Mouse (Mus musculus) megakaryocyte, embryonic 14.5 days (primary cell): ENCODE measurements around the gene Gm20388. TPM values are rescaled to one million over a fixed set of nuclear protein-coding genes. Genes with fewer than 3 reads are reported as not detected.

Experiments used
- H3K27me3 ChIP-seq: replicated peaks from 2 replicates; pipeline ENCODE3; 2012; ENCODE audit warnings: inconsistent platforms
- H3K36me3 ChIP-seq: replicated peaks from 2 replicates; pipeline ENCODE3; 2012; ENCODE audit warnings: low read length, inconsistent platforms, mixed read lengths
- H3K4me1 ChIP-seq: 2 replicates; pipeline ENCODE4 v1.6.1; 2012; ENCODE audit warnings: inconsistent platforms
- H3K4me3 ChIP-seq: replicated peaks from 2 replicates; pipeline ENCODE3; 2012; ENCODE audit warnings: moderate library complexity, mild to moderate bottlenecking, inconsistent platforms
- H3K9me3 ChIP-seq: 2 replicates; pipeline ENCODE4 v1.6.1; 2012; ENCODE audit warnings: inconsistent platforms
- FLI1 ChIP-seq: IDR thresholded peaks from 2 replicates; pipeline ENCODE4 v1.6.1; 2012; ENCODE audit warnings: low read length, inconsistent platforms, mixed read lengths
- GATA1 ChIP-seq: IDR thresholded peaks from 3 replicates; pipeline ENCODE4 v1.6.1; 2012; ENCODE audit warnings: mixed read lengths, low read length, inconsistent platforms, borderline replicate concordance
- polyA plus RNA-seq: library from polyadenylated mRNA; stranded (reverse); fragments of >175 nt; gene quantifications from 2 replicates; pipeline ENCODE4 v1.2.3, GENCODE M21; 2012; ENCODE audit warnings: low replicate concordance; ENCODE audit not compliant: insufficient read depth

The Gm20388 gene
- polyA plus RNA-seq, 1 experiment: 111 TPM

DNA sequence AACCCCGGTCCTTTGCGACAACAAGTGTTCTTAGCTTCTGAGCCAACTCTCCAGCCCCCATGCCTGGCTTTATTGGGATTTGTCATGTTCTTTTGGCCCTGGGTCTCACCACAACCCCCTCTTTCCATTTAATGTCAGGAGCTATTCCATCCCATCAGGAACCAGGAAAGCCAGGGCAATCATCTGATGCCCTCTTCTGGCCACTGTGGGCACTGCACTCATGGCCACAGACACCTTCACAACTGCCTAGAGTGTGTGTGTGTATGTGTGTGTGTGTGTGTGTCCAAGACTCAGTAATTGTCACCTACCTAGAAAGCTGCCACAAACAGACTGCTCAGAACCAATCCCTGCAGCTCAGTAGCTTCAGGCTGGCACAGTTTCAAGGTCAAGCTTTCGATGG, 23.5 kb upstream of the Gm20388 start:
- H3K36me3 ChIP-seq: no peaks in the 10 kb centered on the region
- TF ChIP-seq FLI1 (no peak), GATA1 (no peak)
- H3K4me1 ChIP-seq: peaks cover 11% of the 10 kb centered on the region
- no peaks in the 10 kb centered on the region; the same call in 1 of the 2 replicates for H3K9me3 ChIP-seq
- peaks cover 33% of the 10 kb centered on the region for H3K27me3 ChIP-seq
- no peak overlapping the region for H3K4me3 ChIP-seq

DNA sequence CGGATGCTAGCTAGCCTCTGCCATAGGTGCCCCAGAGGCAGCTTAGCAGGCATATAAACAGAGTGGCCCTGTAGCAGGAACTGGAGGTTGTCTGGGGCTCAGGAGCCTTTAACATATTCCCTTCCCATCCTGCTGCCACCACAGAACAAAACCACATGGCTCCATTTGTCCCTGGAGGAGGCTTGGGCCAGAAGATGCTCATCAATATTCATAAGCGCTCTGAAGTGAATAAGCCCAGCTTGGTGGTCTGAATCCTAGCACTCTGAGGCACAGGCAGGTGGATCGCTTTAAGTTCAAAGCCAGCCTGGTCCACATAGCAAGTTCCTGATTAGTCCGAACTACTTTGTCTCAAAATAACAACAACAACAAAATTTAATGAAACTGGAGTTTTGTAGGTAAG, 22.6 kb upstream of the Gm20388 start:
- Histone ChIP-seq H3K4me3 (no peak overlapping the region), H3K27me3 (peaks cover 31% of the 10 kb centered on the region), H3K9me3 (no peaks in the 10 kb centered on the region; the same call in 1 of the 2 replicates), H3K4me1 (peaks cover 11% of the 10 kb centered on the region), H3K36me3 (no peaks in the 10 kb centered on the region)
- TF ChIP-seq FLI1: no peak
- no peak for TF ChIP-seq GATA1

DNA sequence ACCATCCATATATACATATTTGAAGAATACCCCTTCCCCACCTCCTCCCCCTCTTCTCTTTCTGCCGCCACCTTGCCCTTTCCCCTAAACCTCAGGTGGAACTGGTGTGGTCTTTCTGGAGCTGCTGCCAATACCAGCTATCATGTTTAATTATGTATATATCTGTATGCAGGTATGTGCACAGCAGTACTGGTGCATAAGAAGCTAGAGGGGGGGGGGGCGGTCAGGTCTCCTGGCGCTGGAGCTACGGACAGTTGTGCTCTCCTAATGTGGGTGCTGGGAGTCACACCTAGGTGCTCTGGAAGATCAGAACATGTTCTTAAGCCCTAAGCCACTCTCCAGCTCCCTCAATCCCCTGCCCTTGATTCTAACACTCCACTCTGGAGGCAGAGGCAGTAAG, 13.6 kb upstream of the Gm20388 start:
- Histone ChIP-seq H3K36me3 (no peaks in the 10 kb centered on the region), H3K4me3 (peak overlapping the region; percentile 33), H3K27me3 (peaks cover 35% of the 10 kb centered on the region), H3K9me3 (no peaks in the 10 kb centered on the region), H3K4me1 (peaks cover 21% of the 10 kb centered on the region)
- TF ChIP-seq GATA1: no peak
- TF ChIP-seq FLI1: no peak

DNA sequence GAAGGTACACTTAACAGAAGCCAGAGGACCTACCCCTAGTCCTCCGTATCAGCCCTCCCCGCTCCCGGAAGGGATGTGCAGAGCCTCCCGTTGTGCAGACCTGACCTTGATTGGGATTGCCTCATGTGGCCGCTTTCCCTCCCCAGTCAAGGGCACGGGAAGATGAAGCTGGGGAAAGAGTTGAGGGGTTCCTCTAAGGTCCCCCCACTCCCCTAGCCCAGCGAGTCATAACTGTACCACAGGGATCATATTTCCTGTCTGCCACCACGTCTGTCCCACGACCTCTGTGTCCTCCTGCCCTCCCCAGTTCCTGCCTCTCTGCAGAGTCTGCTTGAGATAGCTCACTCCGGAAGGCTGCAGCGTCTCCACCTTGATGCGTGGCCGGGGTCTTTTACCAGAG, 12.7 kb upstream of the Gm20388 start:
- TF ChIP-seq GATA1 (no peak), FLI1 (no peak)
- peaks cover 42% of the 10 kb centered on the region for H3K27me3 ChIP-seq

DNA sequence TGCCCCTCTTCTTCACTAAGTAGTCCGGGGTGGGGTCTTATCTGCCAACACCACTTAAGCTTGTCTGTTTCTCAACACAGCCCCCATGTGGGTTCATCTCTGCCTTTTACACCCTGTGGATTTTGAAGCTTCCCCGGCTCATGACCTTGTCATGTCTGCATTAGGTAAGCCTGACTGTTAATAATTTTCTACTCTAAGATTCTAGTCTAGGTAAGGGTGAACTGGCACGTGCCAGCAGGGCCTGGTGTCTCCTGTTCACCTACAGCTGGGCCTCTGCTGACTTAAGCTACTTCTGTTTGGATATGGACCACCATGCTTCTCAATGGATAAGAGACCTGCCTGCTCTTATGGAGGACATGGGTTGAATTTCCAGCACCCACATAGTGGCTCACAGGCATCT, 9.3 kb upstream of the Gm20388 start:
- H3K36me3 ChIP-seq: no peaks in the 10 kb centered on the region
- TF ChIP-seq FLI1 (no peak), GATA1 (no peak)
- peaks cover 63% of the 10 kb centered on the region for H3K27me3 ChIP-seq

More for the DNA sequence above, 12.7 kb upstream of the Gm20388 start:
- peaks cover 23% of the 10 kb centered on the region for H3K4me1 ChIP-seq
- H3K9me3 ChIP-seq: no peaks in the 10 kb centered on the region
- H3K4me3 ChIP-seq: peak overlapping the region; percentile 82
- H3K36me3 ChIP-seq: no peaks in the 10 kb centered on the region

DNA sequence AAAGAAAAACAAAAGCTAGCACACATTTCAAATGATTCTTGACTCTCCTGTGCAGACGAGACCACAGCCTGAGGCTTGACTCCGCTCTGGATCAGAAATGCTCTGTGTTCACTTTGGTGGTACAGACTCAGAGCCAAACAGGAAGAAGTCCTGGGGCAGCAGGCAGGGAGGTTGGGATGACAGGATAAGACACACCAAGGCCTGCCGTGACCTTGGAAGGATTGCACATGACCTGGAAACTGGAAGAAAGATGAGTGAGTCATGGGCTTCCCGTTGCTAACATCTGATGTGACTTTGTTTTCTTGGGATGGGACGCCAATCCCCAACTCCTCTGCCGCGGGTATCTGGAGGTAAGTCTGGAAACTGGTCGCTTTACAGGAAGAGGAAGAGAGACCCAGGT, 8.7 kb upstream of the Gm20388 start:
- Histone ChIP-seq H3K4me1 (peaks cover 26% of the 10 kb centered on the region), H3K36me3 (no peaks in the 10 kb centered on the region), H3K4me3 (no peak overlapping the region), H3K9me3 (no peaks in the 10 kb centered on the region), H3K27me3 (peaks cover 64% of the 10 kb centered on the region)
- no peak for TF ChIP-seq FLI1
- no peak for TF ChIP-seq GATA1

More for the DNA sequence above, 9.3 kb upstream of the Gm20388 start:
- no peak overlapping the region for H3K4me3 ChIP-seq
- peaks cover 26% of the 10 kb centered on the region for H3K4me1 ChIP-seq
- H3K9me3 ChIP-seq: no peaks in the 10 kb centered on the region

DNA sequence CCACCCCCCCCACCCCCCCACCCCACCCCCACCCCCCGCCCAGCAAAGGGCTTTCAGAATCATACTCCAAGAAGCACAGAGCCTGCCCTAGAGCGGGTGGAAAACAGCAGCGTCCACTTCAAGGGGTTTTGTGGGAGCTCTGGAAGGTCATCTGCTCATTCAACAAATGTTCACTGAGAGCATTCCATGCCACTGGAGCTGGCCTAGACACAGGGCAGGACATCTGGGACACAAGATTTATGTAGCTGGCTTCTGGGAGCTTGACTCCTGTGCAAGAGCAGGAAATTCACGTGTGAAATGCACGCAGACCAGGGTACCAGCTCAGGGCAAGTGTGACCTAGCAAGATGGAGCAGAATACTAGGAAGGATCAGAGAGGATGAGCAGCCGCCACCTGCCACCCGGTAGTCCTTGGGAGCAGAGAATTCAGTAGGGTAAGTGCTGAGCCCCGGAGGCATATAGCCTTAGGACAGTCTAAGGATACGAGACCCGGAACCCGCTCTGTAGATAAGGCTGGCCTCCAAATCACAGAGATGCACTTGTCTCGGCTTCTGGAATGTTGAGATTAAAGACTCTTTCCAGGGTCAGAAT, 6.2 kb upstream of the Gm20388 start:
- H3K9me3 ChIP-seq: no peaks in the 10 kb centered on the region
- H3K36me3 ChIP-seq: no peaks in the 10 kb centered on the region
- no peak overlapping the region for H3K4me3 ChIP-seq
- peaks cover 56% of the 10 kb centered on the region for H3K27me3 ChIP-seq
- TF ChIP-seq GATA1: no peak
- no peak for TF ChIP-seq FLI1
- H3K4me1 ChIP-seq: peaks cover 19% of the 10 kb centered on the region

DNA sequence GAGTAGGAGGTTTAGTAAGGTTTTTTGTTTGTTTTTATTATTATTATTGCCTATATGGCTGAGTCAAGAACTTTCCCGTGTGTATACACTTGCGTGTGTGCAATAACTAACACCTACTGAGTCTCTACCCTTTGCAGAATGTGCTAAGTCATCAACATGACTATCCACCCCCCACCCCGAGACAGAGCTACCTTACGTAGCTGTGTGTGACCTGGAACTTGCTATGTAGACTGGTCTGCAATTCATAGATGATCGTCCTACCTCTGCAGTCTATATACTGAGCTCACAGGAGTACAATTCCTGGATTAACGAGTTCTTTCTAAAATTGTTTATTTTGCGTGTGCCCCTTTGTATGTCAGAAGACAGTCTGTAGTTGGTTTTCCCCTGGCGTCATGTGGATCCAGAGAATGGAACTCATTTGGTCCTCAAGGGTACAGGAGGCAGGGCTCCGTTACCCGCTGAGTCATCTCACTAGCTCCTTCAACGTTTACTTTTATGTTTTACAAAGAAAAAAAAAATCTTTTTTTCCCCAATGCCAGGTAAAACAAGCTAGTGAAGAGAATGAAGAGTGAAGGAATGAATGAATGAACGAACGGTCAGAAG, 596 bp upstream of the Gm20388 start, which contains the start of gene Usp10:
Gene Usp10 (plus strand): TSS at position 417 of the 603 bp plus-strand sequence.
- peaks cover 55% of the 10 kb centered on the region for H3K4me1 ChIP-seq
- TF ChIP-seq FLI1: no peak
- no peak for TF ChIP-seq GATA1

DNA sequence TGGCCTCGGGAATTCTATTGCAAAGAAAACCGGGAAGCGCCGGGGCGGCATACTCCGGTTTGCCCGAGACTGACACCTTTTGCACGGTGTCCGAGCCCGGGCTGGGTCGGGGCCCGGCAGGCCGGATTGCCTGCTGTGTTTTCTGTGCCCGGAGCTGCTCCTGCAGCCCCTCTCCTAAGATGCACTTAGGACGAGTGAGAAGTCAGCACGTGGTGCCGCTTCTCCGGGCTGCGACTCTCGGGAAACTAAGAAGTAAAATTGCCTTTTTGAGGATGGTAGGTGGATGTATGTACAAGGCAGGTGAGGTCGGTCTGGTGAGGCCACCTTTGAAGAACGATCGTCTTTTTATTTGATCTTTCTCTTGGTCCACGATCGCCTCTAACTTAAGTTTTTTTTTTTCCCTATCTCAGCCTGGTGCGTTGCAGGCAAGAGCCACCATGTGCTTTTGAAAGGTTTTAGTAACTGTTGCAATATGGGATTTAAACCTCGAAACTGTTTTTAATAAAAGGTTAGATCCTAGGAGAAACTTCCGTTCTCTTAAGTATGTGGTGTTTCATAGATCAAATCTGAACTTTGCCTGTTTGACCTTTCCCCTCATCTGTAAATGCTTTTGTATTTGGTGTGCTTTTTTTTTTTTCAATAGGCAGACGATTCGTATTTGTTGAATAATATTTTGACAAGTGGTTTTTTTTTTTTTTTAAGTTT, 769 bp downstream of the Gm20388 start:
- H3K36me3 ChIP-seq: no peaks in the 10 kb centered on the region
- peak overlapping the region; percentile 99 for H3K4me3 ChIP-seq
- TF ChIP-seq FLI1: no peak
- no peak for TF ChIP-seq GATA1
- H3K27me3 ChIP-seq: peaks cover 15% of the 10 kb centered on the region
- H3K4me1 ChIP-seq: peaks cover 66% of the 10 kb centered on the region
- no peaks in the 10 kb centered on the region for H3K9me3 ChIP-seq

More for the DNA sequence above, 596 bp upstream of the Gm20388 start, which contains the start of gene Usp10:
- Histone ChIP-seq H3K27me3 (peaks cover 20% of the 10 kb centered on the region), H3K4me3 (peak within 1 kb of the TSS; percentile 99), H3K36me3 (no peaks in the 10 kb centered on the region), H3K9me3 (no peaks in the 10 kb centered on the region)

DNA sequence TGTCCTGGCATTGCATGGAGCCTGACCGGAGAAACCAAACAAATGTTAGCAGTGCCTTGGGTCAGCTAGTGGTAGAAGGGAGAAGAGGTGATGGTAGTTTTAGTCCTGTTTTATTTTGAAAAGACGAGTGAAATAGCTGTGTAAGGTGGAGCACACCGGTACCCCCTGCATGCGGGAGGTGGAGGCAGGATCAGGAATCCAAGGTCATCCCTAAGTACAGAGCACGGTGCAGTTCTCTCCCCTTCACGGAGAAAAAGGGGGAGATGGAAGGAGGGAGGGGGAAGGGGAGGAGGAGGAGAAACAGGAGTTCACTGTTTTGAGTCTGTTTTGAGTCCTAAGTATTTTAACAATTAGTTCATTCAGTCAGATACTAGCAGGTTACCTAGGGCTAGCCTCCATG, 2.0 kb downstream of the Gm20388 start:
- Histone ChIP-seq H3K9me3 (no peaks in the 10 kb centered on the region), H3K4me1 (peaks cover 77% of the 10 kb centered on the region), H3K4me3 (peak overlapping the region; percentile 17), H3K36me3 (no peaks in the 10 kb centered on the region), H3K27me3 (peaks cover 12% of the 10 kb centered on the region)
- TF ChIP-seq FLI1 (no peak), GATA1 (no peak)
